Mouse (Mus musculus): ENCODE measurements around the gene Prkcg. TPM values are rescaled to one million over a fixed set of nuclear protein-coding genes. Genes with fewer than 3 reads are reported as not detected.
A peak's percentile ranks its signal among the peaks of the same experiment; 100 is the strongest.
"Not testable (repeated sequence)": the region's sequence is repeated elsewhere in the genome, so short reads cannot be mapped to it uniquely, and the experiment has no call there.

Gene Prkcg
- 1 to 10 TPM; 1.3 to 3.1 TPM for total RNA-seq (2021)

- intact Hi-C loops (cut with DNase I) = no loop called here
- DNase-seq (ENCODE audit: low spot score) = peak; percentile 78
Measured at GRCm38 (mm10) chr7:3288976-3289970, at the start of gene Prkcg, which contains the start of gene Myadm. TSS of gene Prkcg (plus strand) at chr7:3289179. TSS of gene Myadm (plus strand) at chr7:3289080.

- intact Hi-C loops (cut with DNase I) = no loop called here
- no peak for DNase-seq (ENCODE audit: low spot score)
Measured at GRCm38 (mm10) chr7:3239193-3239592, 49.8 kb upstream of the Prkcg start.

GRCm38 (mm10) chr7:3260701-3261100 is 28.3 kb upstream of the Prkcg start:
- no peak for DNase-seq (ENCODE audit: low spot score)
- intact Hi-C loops (cut with DNase I) = no loop called here

- intact Hi-C loops (cut with DNase I) = no loop called here
- DNase-seq (ENCODE audit: low spot score) = no peak
Measured at GRCm38 (mm10) chr7:3261446-3261845, 27.5 kb upstream of the Prkcg start.

GRCm38 (mm10) chr7:3262789-3263188 is 26.2 kb upstream of the Prkcg start:
- DNase-seq (ENCODE audit: low spot score) = no peak
- intact Hi-C loops (cut with DNase I) = no loop called here

GRCm38 (mm10) chr7:3264390-3265022 is 24.5 kb upstream of the Prkcg start:
- intact Hi-C loops (cut with DNase I) = loop anchor here (5.0 kb wide), 1 partner anchor 38 kb away; no protein-coding TSS in a partner anchor
- no peak for DNase-seq (ENCODE audit: low spot score)

GRCm38 (mm10) chr7:3265311-3265710 is 23.7 kb upstream of the Prkcg start:
- no peak for DNase-seq (ENCODE audit: low spot score)
- intact Hi-C loops (cut with DNase I) = loop anchor here (5.0 kb wide), 1 partner anchor 37 kb away; no protein-coding TSS in a partner anchor

GRCm38 (mm10) chr7:3267261-3267660 is 21.7 kb upstream of the Prkcg start:
- intact Hi-C loops (cut with DNase I) = loop anchor here (5.0 kb wide), 1 partner anchor 35 kb away; no protein-coding TSS in a partner anchor
- DNase-seq (ENCODE audit: low spot score) = no peak

- no peak for DNase-seq (ENCODE audit: low spot score)
- intact Hi-C loops (cut with DNase I) = loop anchor here (5.0 kb wide), 1 partner anchor 34 kb away; no protein-coding TSS in a partner anchor
Measured at GRCm38 (mm10) chr7:3267888-3268287, 21.1 kb upstream of the Prkcg start.

GRCm38 (mm10) chr7:3268291-3268690 is 20.7 kb upstream of the Prkcg start:
- intact Hi-C loops (cut with DNase I) = loop anchor here (5.0 kb wide), 1 partner anchor 34 kb away; no protein-coding TSS in a partner anchor
- DNase-seq (ENCODE audit: low spot score) = no peak

- intact Hi-C loops (cut with DNase I) = no loop called here
- DNase-seq (ENCODE audit: low spot score) = no peak
Measured at GRCm38 (mm10) chr7:3272206-3272605, 16.8 kb upstream of the Prkcg start.

GRCm38 (mm10) chr7:3275455-3276170 is 13.4 kb upstream of the Prkcg start:
- intact Hi-C loops (cut with DNase I) = loop anchor here (2.0 kb wide), 1 partner anchor 17 kb away; no protein-coding TSS in a partner anchor
- DNase-seq (ENCODE audit: low spot score) = no peak

- DNase-seq (ENCODE audit: low spot score); intact Hi-C loops (cut with DNase I): not testable (repeated sequence)
Measured at GRCm38 (mm10) chr7:3276781-3277180, 12.2 kb upstream of the Prkcg start.

GRCm38 (mm10) chr7:3280080-3280653 is 8.8 kb upstream of the Prkcg start:
- intact Hi-C loops (cut with DNase I) = no loop called here
- DNase-seq (ENCODE audit: low spot score) = no peak

- DNase-seq (ENCODE audit: low spot score) = no peak
- intact Hi-C loops (cut with DNase I) = no loop called here
Measured at GRCm38 (mm10) chr7:3280654-3281153, 8.3 kb upstream of the Prkcg start.

GRCm38 (mm10) chr7:3281741-3282140 is 7.2 kb upstream of the Prkcg start:
- intact Hi-C loops (cut with DNase I) = no loop called here
- no peak for DNase-seq (ENCODE audit: low spot score)

- DNase-seq (ENCODE audit: low spot score) = no peak
- intact Hi-C loops (cut with DNase I) = no loop called here
Measured at GRCm38 (mm10) chr7:3283081-3283875, 5.7 kb upstream of the Prkcg start.

GRCm38 (mm10) chr7:3284604-3285003 is 4.4 kb upstream of the Prkcg start:
- intact Hi-C loops (cut with DNase I) = no loop called here
- DNase-seq (ENCODE audit: low spot score) = no peak

- no peak for DNase-seq (ENCODE audit: low spot score)
- intact Hi-C loops (cut with DNase I) = no loop called here
Measured at GRCm38 (mm10) chr7:3286036-3286435, 2.9 kb upstream of the Prkcg start.
